Mouse (Mus musculus) retina, embryonic 14.5 days (tissue): ENCODE data around the gene Emilin2.

ENCODE experiments used
- DNase-seq: peaks from one replicate; pipeline ENCODE4 v3.0.0-alpha.2; 2015; ENCODE audit warnings: low spot score

Gene Emilin2

DNA sequence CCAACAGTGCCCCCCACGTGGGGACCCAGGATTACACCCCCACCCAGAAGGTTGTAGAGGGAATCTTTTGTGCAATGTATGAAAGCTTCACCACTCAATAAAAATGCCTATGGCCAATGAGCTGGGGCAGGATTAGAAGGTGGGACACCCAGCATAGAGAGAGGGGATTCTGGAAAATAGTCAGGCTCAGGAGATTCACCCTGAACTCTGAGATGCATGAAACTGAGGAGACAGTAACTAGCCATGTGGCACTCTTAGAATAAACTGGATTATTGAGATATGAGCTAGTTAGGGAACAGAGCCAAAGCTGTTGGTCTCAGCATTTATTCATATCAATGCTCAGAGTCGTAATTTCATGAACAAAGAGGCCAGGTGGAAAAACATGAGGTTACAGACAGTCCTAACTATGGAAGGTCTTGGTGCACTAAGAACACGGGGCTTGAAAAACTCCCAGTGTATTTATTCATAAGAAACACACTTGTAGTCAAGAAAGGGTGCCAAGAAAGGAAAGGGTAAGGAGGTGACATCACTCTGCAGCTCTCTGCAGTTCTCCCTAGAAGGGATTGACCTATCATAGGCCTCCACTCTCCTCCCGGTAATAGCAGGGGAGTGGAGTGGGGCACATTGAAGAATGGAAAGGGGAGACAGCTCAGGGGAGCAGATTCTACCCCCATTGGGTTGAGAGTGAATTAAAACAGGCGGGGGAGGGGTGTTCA is 46.3 kb downstream of the Emilin2 start:
- no peak for DNase-seq

DNA sequence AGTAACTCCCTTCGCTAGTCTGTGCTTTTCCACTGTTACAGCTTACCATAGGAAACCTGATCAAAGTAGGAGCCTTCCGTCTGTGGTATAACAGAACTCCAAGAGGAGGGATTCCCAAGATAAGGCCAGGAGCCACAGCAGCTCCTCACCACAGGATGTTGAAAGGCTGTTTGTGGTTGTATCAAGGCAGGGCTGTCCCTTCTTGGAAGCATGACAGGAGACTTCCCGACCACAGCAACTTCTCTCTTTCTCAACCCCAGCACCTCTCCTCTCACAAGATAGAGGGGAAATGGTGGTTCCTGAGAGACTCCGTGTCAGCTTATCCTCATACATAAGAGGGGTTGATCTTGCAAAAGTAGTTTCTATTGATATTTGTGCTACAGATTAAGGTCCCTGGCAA is 47.0 kb downstream of the Emilin2 start:
- no peak for DNase-seq

DNA sequence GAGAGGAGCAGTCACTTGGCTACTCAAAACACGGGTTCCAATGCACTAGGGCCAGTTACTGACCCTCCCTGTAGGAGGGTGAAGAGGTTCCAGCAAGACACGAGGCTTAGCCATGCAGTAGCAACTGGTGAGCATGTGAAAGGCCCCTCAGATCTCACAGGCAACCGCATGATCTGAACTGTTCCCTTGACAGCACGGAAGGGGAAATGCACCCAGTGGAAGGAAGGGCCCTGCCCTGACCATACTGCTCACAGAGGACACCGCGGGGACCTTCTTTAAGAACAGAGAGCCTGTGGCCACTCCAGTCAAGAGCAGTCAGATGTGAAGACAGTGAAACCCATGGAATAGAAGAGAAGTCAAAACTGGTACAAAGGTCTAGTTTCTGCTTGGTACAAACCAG is 48.6 kb downstream of the Emilin2 start:
- DNase-seq, result no peak

DNA sequence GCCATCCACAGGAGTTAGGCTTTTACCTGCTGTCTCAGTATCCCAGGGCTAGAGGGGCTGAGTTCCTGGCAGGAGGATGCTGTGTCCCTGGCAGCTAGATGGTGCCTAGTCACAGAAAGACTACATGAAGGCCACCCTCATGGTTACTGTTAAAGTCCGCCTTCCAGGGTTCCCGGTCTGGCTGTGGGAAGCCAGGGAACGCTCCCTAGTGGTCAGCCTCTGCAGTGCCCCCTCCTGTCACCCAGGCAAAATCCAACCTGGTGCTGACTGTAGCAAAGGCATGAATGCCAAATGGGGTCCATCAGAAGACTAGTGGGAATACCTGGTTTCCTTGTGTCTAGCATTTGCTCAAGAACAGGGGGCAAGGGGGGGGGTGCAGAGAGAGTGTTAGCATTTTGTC is 51.1 kb downstream of the Emilin2 start:
- DNase-seq, result no peak

DNA sequence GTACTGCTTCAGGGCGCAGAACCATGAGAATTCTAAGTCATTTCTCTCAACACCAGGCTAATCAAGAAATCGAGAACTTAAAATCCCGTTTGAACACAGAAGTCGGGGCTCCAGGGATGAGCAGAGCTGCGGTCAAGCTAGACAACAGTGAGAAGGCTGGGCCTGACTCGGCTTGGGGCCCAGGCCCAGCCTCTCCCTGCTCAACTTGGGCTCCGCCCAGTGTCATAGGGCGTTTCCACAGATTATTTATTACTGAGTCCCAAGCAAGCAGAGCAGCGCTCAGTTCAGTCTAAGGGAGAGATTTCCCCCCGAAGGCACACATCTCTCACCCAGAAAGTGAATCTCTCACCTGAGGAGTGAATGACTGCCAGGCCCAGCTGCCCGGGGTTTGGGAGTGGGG is 52.1 kb downstream of the Emilin2 start:
- no peak for DNase-seq

DNA sequence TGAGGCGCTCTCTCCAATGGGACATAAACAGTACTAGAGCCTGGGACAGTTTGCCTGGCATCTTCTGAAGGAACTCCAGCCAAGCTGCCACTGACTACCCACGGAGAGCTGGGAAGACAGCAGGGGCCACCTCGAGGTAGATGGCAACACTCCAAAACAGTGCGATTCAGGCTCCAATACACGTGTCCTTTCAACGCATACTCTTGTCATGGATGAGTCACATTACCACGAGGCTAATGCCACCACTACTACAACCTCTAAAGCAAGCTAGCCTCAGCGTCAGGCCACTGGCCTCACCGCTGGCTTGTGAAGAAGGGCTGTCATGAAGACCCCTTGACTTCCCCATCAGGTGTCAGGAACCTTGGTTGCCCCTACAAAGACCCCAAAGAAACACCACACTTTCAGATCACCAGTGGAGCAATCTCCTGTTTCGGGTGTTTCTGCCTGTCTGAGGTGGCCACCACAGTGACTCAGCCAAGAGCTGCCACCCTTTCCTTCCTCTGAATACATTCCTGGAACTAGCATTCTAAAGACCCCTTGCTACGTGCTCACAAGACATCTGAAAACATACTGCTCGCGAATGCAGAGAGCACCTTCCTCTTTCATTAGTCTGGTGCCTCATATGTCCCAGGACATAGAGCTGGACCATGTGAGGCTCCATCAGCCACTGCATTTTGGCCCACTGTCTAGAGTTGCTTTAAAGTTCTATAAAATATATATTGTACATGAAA is 54.8 kb downstream of the Emilin2 start:
- no peak for DNase-seq

DNA sequence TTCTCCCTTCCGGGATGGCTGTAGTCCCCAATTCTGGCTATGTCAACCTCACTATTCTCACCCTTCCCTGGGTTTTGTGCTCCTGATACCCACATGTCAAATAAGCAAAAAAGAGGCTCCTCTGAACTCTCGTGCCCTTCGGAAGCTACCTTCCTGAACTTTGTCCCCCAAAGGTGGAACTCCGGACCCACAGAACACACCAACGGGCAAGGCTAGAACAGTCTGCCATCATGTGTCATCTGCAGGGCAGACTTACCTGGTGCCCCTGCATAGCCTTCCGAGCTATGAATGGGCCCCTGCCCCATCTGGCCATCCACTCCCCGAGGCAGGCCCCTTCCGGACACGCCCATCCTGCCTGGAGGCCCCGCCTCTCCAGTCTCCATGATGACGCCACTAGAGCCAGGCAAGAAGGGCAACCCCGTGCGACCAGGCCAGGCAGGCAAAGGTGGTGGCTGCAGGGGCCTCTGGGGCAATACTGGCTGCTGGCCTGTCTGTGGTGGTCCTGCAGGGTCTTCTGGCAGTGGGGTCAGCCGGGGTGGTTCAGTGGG is 55.6 kb downstream of the Emilin2 start:
- no peak for DNase-seq

DNA sequence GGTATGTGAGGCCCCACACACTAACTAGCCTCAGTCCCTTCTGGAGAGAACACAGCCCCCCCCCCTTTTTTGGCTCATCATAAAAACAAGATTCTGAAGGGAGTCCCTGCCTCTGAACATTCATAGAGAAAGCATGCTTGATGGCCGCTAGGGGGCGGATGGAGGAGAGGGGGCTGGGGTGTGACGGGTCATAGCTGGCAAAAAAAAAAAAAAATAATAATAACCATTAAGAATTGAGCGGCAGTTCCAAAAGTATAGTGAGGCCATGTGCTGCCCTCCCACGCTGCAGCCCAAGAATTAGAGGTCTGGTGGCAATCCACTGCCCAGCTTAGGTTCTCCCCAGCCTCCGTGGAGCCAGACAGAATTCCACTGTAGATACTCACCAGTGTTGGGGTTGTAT is 57.0 kb downstream of the Emilin2 start:
- DNase-seq, result peak; percentile 61

DNA sequence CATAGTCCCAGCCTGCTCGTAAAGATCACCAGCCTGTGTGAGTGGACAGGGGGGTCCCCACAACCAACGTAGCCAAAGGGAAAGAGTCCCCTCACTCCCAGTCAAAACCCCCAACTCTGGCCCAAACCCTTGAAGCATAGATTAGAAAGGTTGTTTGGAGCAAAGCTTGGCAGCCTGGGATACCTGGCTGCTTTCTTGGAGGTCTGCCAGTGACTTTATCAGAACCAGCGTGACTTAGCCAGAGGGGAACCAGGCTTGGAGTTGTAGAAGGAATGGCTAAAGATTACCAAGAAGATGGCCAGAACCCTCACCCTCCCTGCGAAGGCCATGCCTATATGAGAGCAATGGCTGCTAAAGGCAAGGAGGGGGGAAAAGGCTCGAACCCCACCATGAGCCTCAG is 57.7 kb downstream of the Emilin2 start:
- no peak for DNase-seq

DNA sequence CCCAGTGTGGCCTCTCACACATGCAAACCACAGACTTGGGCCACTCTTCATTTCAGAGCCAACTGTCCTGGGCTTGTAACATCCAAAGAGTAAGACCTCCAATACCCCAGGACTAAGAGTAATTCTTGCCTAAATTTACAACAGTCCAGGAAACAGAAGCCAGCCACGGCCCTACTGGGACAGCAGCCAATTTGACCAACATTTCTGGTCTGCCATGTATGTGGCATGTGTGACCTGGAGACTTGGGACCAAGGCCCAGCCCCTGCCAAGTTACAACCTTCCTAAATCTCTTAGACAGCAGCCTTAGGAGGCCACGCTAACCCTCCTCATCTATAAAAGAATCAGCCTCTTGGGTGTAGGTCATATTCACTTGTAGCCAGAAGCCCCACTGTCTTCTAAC is 58.4 kb downstream of the Emilin2 start:
- no peak for DNase-seq

DNA sequence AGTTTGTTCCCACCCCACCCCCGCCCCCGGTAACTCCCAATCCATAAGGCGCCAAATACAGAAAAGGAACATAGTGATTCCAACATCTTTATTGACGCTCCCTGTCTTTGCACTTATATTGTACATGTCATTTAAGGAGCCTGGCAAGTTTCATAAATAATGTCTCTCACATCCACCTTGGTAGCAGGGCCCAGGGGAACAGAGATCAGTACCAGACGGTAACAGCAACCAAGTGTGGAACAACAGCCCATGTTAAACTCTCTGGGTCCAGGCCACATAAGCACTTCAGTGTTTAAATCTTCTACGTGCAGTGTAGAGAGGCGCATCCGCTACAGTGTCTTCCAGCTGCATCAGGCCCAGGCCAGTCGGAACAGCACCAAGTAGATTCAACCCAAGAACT is 59.7 kb downstream of the Emilin2 start:
- no peak for DNase-seq

DNA sequence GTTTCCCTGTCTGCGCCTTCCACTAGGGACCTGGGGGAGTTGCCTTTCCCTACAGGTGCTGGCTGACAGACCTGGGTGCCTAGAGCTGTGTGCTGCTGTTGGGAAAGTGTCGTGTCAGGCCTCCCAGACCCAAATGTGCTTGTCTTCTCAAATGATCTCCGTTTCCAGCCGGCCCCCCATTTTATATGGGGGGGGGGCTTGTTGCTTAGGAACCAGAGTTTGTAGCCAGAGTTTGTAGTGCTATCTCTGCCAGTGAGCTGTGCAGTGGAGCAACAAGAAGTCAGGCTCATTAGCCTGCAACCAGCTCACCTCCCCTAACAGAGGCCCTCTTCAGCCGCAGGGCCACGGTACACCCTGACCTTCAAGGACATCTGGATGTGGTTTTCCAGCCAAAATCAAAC is 60.2 kb downstream of the Emilin2 start:
- DNase-seq, result peak; percentile 38

DNA sequence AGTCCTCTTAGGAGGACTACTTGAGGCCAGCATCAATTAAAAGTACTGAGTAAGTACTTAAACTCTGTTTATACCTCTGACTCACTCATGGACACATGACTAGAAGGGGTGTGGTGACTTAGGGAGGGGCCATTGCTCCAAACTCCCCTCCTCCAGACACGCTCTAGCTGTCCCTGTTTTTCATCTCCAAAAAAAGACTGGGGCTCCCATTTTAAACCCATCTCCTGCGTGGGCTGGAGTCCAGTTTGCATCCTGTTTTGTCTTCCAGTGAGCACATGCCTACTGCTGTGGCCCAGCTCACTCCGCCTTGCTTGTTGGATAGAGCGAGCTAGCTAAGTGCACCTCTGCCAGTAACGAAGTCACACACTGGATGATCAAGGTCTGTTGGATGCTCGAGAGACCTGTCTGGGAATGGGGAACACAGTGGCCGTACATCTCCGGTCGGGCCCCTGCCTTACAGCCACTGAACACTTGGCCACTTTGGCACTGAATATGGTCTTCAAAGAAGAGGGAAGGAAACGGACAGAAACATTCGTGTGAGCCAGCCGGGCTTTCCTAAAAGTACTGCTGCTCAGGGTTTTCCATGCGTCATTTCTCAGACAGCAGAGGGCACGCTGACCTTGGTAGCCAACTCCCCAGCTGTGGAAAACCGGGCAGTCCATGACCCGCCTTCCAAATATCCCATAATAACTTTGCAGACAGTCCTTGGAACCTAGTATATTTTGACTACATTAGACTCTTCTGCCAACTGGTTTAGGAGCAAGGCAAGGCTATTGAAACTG is 60.8 kb downstream of the Emilin2 start:
- no peak for DNase-seq

DNA sequence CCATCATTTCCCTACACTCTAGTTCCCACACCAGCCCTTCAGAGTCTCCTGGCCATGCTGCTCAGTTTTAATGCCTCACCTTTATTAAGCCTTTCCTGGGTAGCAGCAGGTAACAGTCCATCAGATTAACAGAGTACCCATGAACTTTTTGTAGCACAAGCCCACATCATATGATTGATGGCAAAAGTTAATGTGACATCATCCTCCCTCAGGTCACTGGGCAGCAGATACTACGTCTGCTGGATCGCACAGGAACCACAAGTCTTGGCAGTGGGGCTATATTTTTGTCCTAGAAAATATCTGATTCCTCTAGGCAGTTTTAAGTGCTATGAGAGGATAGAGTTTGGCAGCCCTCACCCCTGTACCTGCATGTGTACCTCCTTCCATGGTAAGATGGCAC is 61.7 kb downstream of the Emilin2 start:
- DNase-seq, result no peak

DNA sequence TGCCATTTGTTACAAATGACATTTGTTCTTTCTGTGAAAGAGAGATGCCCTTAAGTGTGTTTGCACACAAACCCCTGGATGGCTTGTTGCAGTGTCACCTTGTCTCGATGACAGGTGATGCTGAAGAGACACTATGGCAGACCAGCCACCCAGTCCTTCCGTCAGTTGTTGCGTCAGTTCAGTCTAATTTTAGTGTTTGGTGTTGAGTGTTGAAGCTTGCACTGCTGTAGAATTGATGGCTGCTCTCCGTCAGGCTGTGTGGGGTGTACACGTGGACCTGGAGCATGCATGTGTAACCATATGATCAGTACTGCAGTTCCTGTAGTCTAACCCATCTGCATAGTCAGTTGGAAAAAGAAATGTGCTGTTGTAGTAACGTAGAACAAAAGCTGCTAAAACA is 62.8 kb downstream of the Emilin2 start:
- no peak for DNase-seq

DNA sequence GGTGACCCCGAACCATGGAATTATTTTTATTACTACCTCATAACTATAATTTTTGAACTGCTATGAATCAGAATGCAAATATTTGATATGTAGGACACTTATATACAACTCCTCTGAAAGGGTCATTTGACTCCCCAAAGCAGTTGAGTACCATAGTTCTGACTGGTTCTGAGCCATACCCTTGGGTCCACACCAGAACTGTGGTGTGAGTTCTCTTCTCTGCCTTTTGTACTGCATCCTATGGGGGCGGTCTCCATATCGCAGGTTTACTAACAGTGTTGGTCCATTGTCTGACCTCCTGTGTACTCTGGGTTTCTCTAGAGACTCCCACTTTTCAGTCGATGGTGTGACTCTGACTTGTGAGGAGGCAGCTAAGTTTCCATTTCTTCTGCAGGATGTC is 65.8 kb downstream of the Emilin2 start:
- no peak for DNase-seq

DNA sequence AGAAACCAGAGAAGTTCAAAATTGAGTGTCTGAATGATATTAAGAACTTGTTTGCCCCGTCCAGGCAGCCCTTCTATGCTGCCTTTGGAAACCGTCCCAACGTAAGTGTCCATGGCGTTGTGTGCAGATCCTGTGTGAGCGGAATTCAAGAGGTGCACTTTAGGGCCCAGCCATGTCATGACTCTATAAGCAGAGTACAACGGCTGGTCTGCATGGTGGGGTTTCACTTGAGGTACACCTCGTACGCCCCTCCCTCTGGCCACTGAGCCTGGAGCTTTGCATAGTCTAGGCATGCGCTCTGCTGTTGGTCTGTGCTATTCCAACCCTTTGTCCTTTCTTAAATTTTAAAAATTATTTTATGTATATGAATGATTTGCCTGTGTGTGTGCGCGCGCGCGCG is 66.6 kb downstream of the Emilin2 start:
- DNase-seq, result no peak

DNA sequence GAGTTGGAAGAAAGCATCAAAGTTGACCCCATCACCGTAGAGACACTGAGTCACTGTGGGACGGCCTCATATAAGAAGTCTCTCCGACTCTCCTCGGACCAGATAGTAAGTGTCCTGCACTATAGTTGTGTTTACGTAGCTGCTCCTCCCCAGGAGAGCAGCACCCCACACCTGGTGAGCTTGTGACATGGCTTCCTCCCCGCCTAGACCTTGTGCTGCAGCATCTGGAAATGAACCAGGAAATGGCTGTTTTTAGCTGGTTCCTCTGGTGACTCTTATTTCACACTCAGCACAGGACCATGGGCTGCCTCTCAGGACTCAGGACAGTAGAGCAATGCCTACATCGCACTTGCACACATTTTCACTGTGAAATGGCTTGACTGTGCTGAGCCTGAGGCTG is 69.1 kb downstream of the Emilin2 start:
- DNase-seq, result no peak

DNA sequence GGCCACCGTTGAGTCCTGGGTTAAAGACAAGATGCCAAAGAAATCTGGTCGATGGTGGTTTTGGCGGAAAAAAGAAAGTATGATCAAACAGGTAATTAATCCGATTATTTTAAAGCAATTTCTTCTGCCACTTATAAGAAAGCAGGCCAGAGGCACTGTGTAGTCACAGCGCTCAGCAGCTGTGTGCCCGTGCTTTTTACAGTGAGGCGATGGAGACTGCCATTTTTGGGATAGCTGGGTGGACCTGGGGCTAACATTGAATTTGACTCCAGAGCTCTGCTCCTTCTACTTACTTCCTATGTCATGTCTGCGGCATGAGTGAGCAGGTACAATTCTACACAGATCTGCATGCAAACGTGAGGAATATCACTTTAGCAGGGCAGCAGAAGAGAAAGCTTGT is 71.0 kb downstream of the Emilin2 start:
- no peak for DNase-seq

DNA sequence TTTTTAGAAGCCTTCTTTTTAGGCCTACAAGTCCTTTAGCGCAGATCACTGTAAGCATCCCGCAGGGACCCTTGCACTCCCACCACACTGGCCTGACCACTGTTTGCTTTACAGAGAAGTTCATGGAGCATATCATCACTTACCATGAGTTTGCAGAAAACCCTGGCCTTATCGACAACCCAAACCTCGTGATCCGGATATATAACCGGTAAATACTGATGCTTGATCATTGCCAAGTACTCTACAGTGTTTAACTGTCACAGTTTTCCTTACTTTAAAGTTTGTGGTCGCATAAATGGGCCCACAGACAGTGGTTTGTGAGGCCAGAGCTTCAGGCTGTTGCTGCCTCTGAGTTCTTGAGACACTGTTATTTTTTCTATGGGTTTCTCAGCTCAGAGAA is 73.3 kb downstream of the Emilin2 start:
- no peak for DNase-seq

DNA sequence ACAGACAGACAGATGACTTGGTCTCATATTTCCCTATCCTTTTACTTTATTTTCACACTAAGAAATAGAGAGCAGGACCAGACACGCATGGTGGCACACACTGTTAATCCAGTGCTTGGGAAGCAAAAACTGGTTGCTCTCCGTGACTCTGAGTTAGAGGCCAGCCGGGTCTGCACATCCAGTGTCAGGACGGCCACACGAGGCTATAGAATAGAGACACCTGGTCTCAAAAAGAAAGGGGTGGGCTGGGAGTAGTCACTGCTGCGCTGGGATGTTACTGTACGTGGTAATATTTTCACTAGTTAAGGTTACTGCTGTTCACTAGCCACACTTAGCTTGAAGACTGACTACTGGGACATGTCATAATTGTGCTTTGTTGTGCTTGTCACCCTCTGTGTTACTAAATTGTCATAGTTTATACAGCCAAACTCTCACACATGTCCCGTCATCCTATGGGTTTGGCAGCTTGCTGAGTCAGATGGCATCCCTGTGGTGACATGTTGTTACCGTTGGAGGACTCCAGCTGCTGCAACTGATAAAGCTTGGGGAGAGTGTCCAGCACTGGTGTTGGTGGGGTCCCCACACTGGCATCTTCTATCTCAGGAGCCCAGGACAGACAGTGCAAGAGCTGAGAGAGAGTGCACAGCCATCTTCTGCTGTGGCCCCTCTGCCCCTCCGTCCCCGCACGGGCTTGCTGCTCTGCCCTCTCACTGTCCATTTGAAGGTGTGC is 76.4 kb downstream of the Emilin2 start:
- DNase-seq, result no peak

DNA sequence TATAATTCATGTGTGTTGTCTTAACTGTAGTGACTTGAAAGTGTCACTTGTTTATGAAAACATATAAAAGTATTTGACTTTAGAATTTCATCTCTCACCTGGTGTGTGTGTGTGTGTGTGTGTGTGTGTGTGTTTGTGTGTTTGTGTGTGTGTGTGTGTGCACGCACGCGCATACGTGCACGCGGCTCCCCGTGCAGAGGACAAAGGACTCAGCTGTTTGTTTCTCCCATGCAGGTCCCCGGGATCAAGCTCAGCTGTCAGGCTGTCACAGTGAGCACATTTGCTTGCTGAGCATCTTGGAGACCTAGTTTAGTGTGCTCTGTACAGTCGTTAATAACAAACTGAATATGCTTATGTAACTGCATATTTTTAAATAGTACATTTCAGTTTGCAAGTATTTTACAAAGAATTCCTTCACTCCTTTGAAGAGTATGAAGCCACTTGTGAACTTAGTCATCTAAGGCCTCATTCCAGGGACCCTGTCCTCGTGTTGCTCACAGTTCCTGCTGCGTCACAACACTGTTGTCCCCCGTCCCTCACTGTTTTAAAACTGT is 77.7 kb downstream of the Emilin2 start:
- no peak for DNase-seq
